Mouse (Mus musculus) right cerebral cortex, postnatal 36 days (tissue): ENCODE results near the gene Kcnj15.

Source experiments
- DNase-seq, 2 experiments: peaks; one replicate each; pipeline ENCODE4 v3.0.0; 2022; ENCODE audit warnings: low spot score in 2 of 2, mixed read lengths in 1 of 2

Kcnj15 gene

DNA sequence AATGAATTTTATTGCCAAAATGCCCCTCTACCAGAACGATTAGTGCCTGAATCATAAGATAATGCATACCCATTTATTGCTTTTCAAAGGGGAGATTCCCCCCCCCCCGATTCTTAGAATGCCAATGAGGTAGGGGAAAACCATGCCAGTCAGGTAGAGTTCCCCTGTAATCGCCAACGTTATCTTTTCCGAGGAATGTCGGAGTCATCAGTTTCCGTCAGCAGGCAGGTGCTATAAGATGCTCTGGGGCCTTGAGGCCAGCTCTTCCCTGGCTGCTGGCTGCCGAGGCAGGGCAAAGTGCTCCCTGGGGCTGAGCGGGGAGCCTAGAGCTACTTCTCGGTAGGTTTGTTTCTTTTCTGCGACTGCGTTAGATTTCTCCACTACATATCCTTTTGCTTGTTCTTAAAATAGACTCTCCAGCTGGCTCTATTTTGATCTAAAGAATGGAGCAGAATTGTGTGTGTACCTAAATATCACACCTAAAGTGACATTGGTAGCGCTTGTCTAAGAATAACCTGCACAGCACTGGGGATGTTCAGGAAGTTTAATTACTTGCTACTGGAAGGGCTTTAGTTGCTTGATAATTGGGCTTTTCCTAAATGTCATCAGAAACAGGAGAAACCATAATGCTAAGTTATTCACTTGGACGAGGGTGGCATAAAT, 35.6 kb downstream of the Kcnj15 start:
- no peak for DNase-seq

DNA sequence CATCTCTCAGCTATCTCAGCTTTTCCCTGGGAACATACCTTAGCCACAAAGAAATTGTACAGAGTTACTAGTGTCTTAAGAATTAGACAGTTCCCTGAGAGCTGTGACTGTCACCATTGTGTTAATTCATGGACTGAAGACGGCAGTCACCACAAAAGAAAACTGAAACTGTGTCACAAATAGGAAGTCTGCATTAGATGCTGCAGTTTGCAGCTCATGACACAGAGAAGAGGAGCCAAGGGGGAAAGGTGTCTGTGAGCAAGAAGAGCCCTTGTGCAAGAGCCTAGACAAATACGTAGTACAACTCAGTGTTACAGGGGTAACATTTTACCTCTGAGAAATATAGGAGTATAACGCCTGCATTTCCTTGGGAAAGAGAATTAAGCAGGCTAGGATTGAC, 40.3 kb downstream of the Kcnj15 start:
- DNase-seq, result no peak

- no peak for DNase-seq
Observed at GRCm38 (mm10) chr16:95301667-95302066, 44.3 kb downstream of the Kcnj15 start.

GRCm38 (mm10) chr16:95303676-95304075, 46.3 kb downstream of the Kcnj15 start:
- no peak for DNase-seq

DNA sequence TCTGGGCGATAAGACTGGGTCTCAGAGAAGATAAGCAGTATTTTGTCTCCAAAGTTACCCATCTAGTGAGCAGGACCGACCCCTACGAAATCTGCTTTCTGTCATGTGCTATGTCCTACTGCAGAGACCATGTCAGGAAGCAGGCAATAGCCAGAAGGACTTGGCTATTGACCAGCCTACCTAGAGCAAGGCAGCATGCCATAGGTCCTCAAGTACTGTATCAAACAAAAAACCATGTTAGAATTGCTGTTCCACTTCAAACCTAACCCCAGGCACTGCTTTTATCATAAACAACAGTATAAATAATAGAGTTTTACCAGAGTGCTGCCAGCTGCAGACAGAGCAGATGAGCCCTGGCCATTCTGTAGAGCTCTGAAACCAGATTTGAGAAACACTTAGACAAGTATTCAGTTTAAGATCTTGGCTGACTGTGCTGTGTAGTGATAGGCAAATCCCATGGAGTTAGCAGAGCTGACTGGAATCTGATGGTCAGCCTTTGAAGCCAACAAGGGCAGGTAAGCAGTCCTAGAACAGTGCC, 50.5 kb downstream of the Kcnj15 start:
- DNase-seq, result no peak

DNA sequence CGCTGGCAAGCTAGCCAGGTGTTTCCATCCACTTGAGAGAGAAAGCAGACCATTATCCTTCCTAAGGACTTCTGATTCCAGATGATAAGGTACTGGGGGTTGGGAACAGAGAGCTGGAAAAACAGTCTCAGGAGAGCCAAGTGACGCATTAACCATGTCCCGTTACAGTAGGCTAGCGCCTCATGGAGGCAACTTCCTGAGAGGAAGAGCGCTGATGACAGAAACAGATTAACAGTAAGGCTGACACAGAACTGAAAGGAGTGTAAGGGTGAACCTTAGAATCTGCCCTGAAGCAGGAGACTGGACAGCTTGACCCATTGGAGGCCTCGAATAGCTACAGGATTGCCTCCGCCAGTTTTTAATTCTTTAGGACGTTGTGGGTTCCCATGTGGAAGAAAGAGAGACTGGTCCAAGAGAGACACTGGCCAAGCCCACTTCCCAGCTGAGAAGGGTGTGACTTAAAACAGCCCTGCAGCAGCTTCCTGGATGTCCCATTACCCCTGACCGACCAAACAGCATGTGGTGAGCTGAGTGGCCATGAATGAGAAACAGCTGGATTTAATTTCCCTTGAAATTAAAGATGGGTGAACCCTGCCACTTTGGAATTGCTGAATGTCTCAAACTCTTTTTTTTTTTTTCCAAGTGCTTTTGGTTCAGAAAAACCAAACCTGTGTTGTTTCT, 64.7 kb downstream of the Kcnj15 start:
- no peak for DNase-seq

DNA sequence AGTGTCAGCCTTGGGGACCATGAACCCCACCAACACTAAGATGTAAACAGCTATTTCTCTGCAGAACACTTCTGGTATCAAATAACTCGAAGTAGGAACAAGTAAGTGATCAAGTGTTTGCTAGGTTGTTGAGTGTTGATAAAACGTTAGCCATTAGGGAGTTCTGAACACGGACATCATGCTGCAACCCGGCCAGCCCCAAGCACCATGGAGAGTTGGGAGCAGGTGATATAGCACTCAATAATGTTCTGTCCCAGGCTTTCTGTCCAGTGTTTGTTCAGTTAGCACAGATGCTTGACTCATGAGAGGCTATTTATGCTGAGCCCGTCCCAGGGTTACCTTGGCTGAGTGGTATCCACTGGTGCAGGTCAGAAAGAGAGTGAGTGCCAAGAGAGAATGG, 74.8 kb downstream of the Kcnj15 start:
- no peak for DNase-seq

- DNase-seq, result peak; percentile 66 to 73
Observed at GRCm38 (mm10) chr16:95340885-95341791, 83.8 kb downstream of the Kcnj15 start.

DNA sequence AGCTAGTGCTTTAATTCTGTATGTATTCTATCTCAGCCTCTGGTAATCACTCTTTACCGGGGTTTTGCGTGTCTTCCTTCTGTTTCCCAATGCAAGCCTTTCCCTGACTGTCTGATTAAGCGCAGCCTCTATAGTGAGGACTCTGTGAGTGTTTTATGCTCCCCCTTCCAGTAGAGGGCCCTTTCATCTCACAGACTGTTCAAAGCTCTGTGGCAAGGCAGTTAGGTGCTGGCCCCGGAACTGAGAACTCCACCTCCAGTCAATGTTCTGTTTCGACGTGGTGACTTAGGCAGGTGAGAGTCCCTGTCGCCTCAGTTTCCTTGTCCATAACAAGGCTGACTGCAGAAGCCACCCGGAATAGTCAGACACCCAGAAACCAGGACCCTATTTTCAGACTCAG, 84.7 kb downstream of the Kcnj15 start:
- DNase-seq, result no peak

GRCm38 (mm10) chr16:95344961-95345360, 87.6 kb downstream of the Kcnj15 start:
- no peak for DNase-seq

- peak; percentile 44 to 48 for DNase-seq
Observed at GRCm38 (mm10) chr16:95345882-95346281, 88.5 kb downstream of the Kcnj15 start.

DNA sequence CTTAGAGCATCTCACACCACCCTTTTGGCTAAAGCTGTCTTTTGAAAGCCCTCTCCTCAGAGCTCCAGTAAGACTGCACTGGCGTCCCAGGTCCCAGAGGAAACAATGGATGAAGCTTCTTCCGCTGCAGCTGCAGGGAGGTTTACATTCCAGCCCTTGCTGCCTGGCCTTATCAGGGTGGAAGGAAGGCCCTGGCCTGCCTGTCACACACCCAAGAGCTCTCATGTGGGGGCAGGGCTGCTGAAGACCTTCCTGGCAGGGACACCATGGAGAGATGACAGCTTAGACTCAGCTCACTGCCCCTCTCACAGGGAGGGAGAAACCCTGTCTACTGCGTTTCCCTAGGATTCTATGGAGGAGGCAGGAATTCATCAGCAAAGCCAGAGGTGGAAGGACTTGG, 89.8 kb downstream of the Kcnj15 start:
- DNase-seq, result no peak

GRCm38 (mm10) chr16:95348555-95348954, 91.2 kb downstream of the Kcnj15 start:
- DNase-seq, result no peak

DNA sequence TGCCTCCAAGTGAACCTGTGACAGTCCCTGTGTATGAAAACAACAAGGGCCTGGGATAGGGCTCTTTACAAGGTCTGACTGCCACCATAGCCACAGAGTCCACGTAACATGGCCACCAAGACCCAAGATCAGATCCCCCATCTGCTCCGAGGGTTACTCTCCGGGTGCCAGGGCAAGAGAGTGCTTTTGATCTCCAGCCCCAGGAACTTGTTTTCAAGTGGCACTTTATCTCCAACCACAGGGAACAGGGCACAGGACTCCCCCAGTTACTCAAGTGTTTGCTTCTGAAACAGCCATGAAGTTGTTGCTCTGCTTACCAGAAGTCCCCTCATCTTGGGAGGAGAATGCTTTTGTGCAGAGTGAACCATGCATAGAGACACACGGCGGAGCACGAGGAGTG, 92.0 kb downstream of the Kcnj15 start:
- DNase-seq, result no peak

DNA sequence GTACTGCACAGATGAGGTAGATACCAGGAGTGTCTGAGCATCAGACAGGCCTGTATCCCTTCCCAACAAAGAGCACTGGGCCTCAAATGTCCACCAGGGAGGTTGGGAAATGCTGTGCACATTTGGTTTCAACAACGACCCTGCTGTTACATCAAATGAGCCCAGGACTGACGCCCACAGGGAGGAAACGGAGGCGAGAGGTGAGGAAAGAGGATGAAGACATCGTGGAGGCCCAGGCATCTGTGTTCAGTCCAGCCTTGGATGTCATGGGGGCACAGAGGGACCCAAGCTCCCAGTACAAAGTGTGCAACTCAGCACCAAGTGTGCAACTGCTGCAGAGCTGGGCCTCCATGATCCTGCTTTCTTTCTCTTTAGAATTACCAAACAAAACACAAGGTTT, 92.4 kb downstream of the Kcnj15 start:
- no peak for DNase-seq
